Mouse (Mus musculus) embryonic fibroblast, embryonic 13.5 days (primary cell): ENCODE results near the gene Abhd17b.

Source experiments
- CTCF ChIP-seq: IDR thresholded peaks from 2 replicates; pipeline ENCODE4 v1.5.1; 2011; ENCODE audit warnings: mild to moderate bottlenecking, control low read depth, low read length, moderate library complexity, borderline replicate concordance; ENCODE audit not compliant: insufficient read depth
- POLR2A ChIP-seq: IDR thresholded peaks from 2 replicates; pipeline ENCODE4 v1.6.1; 2011; ENCODE audit warnings: low read depth, mild to moderate bottlenecking, control low read depth, low read length, moderate library complexity

- TF ChIP-seq CTCF (no peak), POLR2A (no peak)
Measured at GRCm38 (mm10) chr19:21715515-21715914, 62.5 kb downstream of the Abhd17b start.
